Mouse (Mus musculus): ENCODE data around the gene Thyn1.

DNA sequence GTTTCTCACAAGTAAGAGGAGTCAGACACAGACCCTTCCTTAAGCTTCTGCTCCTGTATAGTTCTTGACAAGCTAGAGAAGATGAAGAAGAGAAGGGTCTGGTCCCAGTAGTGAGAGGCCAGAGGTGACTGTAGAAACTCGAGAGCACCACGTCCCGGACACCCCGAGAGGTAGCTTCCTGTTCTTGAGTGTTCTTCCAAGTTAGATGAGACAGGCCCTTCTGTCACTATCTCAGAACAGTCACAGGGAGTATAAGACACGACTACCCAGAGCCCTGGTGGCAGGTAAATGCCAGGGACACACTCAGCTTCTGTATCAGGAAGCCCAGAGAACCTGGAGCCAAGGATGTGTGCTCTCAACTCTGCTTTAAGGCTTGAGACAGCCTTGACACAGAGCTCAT lies 9.7 kb downstream of the Thyn1 start:
- TF ChIP-seq CTCF (IDR thresholded peaks at IDR 0.05; ENCODE audit: extremely low read depth, insufficient read depth, insufficient read length, insufficient replicate concordance) (no peak), POLR2A (IDR thresholded peaks at IDR 0.05; ENCODE audit: low read depth, low read length) (no peak)

Measured in spleen, adult 2 months (tissue).